Mouse (Mus musculus) frontal cortex, postnatal 10 days (tissue): Measurements from ENCODE around the gene Rgs5.

Source experiments
- DNase-seq, 2 experiments: peaks; one replicate each; pipeline ENCODE4 v3.0.0; 2022; ENCODE audit warnings: low spot score in 2 of 2, mixed read lengths in 1 of 2

Gene Rgs5

GRCm38 (mm10) chr1:169655256-169655655 is at the start of gene Rgs5:
TSS of gene Rgs5 (plus strand) at chr1:169655501.
- DNase-seq, result peak; percentile 9 to 24

- no peak for DNase-seq
Measured at GRCm38 (mm10) chr1:169606164-169606563, 49.1 kb upstream of the Rgs5 start.

- no peak for DNase-seq
Measured at GRCm38 (mm10) chr1:169629738-169630137, 25.6 kb upstream of the Rgs5 start.

DNA sequence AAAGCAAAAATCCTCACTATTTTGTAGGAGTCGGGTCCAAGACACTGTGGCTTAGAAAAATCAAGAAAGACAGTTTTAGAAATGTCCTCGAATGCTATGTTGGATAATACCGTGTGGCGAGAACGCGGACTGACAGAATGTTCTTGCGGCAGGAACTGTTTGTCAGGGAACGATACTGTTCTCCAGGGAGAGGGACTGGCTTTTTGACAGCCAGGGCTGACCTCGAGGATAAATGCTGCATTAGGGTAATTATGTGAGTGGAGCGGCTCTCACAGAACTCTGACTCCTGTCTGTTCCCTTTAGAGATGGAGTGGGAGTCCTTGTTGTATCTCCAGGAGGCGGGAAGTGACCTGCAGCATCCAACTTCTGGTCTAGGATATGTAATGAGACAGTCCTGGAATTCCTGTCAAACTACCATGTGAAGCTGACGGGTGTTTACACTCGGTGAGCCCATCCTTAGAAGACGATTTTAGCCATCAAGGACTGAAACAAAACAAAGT is 18.0 kb upstream of the Rgs5 start:
- DNase-seq, result no peak

DNA sequence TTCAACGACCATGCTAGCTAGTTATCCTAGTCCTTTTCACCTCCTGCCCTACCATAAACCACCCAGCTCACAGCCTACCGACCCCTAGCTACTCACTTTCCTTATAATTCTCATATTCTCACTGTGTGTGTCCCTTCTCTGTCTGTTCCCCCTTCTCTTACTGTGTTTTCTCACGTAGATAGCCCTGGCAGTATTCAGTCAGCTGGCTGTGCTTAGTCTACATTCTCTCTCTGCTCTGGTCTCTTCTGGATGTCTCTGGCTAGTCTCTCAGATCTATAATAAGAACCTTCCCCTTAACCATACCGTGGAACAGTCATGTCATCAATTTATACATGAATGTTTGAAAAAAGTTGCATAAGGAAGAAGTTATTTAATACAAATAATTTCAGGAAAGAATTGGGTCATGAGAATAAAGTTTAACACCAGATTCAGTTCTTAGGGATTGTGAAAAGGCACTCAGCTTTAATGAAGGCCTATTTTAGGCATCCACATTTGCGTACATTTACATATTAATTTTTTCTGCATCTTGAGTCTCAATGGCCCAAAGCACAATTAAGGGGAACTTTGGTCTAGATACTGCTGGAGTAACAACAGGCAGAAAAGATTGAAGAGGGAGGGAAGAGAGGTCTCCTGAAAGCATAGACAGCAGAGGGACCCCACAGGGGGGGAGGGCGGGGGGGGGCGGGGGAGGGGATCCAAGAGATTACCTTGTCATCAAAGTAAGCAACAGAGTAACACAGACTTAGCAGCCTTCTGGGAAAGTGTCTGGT is 10.2 kb upstream of the Rgs5 start:
- DNase-seq, result no peak

- no peak for DNase-seq
Measured at GRCm38 (mm10) chr1:169659479-169659878, 4.2 kb downstream of the Rgs5 start.

DNA sequence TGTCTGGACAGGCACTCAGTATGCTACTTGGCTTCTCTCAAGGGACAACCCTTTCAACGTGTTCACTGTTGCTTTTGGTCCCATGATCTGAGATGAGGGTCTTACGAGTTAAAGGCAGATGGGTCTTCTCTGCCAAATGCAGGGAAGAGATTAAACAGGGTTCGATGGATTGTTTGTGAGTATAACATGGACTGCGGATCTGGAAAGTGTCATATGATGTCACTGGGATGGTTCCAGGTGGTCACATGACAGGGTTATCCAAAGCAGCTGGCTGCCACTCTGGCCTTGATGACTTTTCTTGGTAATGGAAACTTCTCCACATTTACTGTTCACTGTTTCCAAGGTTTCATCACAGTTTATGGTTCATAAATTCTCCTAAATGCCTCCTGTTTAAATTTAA is 12.0 kb downstream of the Rgs5 start:
- no peak for DNase-seq

GRCm38 (mm10) chr1:169670705-169671104 is 15.4 kb downstream of the Rgs5 start:
- peak in 1 of 2 experiments; percentile 11 for DNase-seq

DNA sequence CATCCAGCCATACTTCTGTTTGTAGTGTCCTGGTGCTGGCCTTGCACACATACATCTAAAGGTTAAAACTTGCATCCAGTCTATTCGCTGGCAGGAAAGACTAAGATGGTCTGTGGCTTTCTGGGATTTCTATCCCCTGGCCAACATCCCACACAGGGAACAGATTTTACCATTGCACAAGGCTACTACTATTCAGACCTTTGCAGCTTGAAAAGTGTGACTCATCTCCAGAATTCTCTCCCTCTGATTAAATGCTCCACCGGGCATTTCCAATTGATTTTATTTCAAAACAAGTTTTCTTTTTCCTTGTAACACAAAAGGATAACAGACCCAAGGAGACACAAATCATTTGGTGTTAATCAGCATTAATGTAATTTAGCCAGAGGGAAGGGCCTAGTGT is 16.5 kb downstream of the Rgs5 start:
- no peak for DNase-seq

DNA sequence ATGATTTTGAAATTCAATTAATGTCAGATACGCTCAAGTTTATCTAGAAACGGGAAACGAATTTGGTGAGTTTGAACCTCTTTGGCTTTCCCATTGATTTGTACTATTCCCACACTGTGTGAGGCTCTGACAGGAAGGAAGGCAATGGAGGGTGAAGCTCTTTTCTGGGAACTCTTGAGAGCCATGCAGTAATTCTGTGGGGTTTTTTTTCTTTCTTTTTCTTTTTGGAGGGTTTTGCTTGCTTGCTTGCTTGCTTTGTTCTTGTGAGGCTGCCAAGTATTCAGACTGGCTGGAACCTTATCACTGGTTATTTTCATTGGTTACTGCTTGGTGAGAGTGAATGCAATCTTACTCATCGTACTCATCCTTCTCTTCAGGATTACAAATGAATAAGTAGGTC is 17.0 kb downstream of the Rgs5 start:
- no peak for DNase-seq

DNA sequence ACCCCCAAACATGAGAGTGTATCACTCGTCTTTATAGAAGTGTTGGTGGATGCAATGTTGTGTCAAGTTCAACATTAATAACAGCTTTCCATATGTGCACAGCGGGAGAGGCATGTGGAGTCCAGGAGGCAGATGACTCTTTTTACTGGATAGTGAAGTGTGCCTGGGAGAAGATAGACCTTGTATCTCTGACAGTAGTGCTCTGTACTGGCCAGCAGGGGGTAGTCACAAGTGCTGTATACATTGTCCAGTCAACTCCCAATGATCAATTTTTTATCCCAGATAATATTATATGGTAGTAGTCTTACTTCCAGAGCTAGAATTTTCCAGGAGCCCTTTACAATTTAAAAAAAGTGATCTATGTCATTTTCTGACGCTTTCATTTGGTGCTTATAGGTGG is 18.8 kb downstream of the Rgs5 start:
- DNase-seq, result no peak

DNA sequence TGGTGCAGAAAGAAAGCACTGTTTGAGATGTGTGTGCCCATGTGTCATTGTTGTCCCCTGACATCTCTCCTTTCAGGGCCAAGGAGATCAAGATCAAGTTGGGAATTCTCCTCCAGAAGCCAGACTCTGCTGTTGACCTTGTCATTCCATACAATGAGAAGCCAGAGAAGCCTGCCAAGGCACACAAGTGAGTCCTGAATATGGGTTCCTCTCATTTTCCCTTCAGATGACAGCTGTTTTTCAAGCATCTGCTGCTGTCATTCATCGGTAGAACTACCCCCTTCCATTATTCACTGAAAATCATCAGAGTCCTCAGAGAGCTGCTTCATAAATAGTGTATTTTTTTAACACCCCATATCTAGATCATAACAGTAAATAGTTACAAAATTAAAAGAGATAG is 21.4 kb downstream of the Rgs5 start:
- DNase-seq, result no peak

- no peak for DNase-seq
Measured at GRCm38 (mm10) chr1:169680455-169681208, 25.3 kb downstream of the Rgs5 start.

DNA sequence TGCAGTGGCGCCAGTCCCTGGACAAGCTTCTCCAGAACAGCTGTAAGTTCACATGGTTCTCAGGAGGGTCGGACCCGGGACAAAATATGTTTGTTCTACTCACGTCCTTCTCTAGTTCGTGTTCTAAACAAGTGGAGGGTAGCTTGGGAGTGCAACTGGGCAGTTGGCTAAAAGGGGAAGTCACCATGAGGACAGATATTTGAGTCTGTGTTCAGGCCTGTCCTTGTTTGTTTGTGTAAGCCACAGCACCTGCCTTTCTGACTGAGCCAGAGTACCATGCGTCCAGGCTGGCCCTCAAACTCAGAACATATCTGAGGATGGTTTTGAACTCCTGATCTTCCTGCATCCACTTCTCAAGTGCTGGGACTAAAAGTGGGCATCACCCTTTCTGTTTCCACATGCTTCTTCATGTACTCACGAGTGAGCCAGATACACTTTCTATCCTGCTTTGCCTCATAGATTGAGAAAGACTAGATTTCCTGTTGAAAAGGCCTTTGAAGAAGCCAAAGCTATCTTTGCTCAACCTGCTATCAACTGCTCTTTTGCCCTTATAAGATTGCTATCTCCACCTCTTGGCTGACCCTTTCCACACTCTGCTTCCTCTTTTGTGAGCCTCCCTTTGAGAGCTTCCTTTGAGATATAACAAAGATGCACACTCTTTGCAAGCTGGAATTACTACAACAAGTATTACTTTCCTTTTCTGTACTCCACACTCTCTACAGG is 27.6 kb downstream of the Rgs5 start:
- no peak for DNase-seq

GRCm38 (mm10) chr1:169685257-169685656 is 30.0 kb downstream of the Rgs5 start:
- no peak for DNase-seq

DNA sequence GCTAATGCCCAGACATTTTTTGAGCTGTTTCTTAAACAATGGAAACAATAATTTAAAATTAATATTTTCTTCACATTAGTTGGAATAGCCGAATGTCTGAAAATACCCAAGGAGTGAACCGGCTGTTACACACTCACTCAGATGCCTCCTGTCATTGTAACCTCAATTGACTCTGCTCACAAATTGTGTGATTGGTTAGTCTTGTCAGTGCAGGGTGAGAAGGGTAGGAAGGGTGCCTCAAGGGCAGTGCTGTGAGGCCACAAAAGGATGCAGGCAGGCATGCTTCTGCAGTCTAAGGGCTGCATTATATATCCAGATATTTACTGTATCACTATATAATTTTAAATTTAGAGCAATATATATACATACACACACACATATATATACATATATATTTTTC is 37.7 kb downstream of the Rgs5 start:
- no peak for DNase-seq

- DNase-seq, result no peak
Measured at GRCm38 (mm10) chr1:169693537-169693936, 38.2 kb downstream of the Rgs5 start.

DNA sequence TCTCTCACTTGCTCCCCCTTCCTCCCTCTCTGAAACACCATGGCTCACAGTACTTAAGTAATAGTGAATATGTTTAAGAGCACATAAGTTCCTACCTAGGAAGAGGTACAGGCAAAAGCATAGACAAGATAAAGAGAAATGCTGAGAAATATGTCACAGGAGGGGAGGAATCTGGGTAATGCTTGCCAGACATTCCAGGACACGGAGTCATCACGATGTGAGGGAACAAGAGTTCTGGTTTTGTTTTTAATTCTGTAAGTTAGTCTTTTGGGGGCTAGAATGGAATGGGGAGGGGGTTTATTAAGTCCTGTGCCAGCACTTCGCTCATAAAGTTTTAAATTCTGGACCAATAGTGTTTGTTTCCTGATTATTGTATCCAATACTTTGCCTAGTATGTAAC is 40.1 kb downstream of the Rgs5 start:
- DNase-seq, result no peak

GRCm38 (mm10) chr1:169697236-169697635 is 41.9 kb downstream of the Rgs5 start:
- no peak for DNase-seq

- DNase-seq, result no peak
Measured at GRCm38 (mm10) chr1:169699184-169699583, 43.9 kb downstream of the Rgs5 start.

DNA sequence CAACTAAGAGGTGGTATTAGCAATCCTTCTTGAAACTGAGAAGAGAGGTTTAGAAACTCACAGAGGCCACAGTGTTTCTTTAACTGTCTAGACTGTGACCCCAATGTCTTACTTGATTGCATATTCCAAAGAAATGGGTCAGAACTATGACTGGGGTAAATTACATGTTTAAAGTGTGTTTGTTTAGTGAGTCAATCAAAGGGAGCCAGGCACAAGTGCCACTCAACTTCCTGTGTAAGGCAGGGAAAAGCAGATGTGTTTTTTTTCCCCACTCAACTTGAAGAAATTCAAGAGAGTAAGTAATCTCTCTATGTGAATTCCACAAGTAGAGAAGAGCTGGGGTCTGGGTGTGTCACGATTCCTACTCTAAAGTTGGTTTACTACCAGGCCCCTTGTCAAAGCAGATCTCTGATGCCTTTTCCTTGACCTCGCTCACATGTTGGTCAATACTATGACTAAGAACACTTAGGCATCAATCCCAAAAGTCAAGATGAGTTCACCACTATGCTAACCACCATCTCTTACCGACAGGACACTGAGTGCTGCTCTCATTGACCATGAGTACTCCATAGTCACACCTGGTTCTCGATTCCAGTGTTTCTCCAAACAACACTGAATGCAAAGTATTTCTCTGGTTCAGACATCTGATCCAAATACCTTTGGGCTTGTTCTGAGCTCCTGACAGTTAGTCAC is 49.2 kb downstream of the Rgs5 start:
- no peak for DNase-seq

- no peak for DNase-seq
Measured at GRCm38 (mm10) chr1:169721836-169722235, 66.5 kb downstream of the Rgs5 start.
